Mouse (Mus musculus): ENCODE measurements around the gene Gm21319. TPM values are rescaled to one million over a fixed set of nuclear protein-coding genes. Genes with fewer than 3 reads are reported as not detected.
"Not testable (repeated sequence)": the region's sequence is repeated elsewhere in the genome, so short reads cannot be mapped to it uniquely, and the experiment has no call there.

The Gm21319 gene
- total RNA-seq (2021) = not detected
- long read RNA-seq, experiment 1 = 0 reads
- long read RNA-seq, experiment 2 = 0 reads

GRCm38 (mm10) chr12:87775655-87776054 is at the start of gene Gm21319:
Gm21319 (minus strand) TSS chr12:87775755.
- DNase-seq (ENCODE audit: low spot score in 2 of 2) = not testable (repeated sequence)

GRCm38 (mm10) chr12:87816277-87816676 is 40.7 kb upstream of the Gm21319 start, which contains the start of gene BB287469:
BB287469 (plus strand) TSS chr12:87816577.
- DNase-seq (ENCODE audit: low spot score in 2 of 2) = not testable (repeated sequence)

GRCm38 (mm10) chr12:87797971-87798370 is 22.4 kb upstream of the Gm21319 start:
- not testable (repeated sequence) for DNase-seq (ENCODE audit: low spot score in 2 of 2)

GRCm38 (mm10) chr12:87795212-87795611 is 19.7 kb upstream of the Gm21319 start, which contains the start of gene Gm21936:
Gm21936 (plus strand) TSS chr12:87795512.
- DNase-seq (ENCODE audit: low spot score in 2 of 2) = not testable (repeated sequence)

Other genes with a start within 250 kb of the Gm21319 start
- gene Oog1, start 173.1 kb downstream of the Gm21319 start, total RNA-seq (2021) = not detected
- gene Gm4027, start 156.9 kb downstream of the Gm21319 start, total RNA-seq (2021) = not detected
- gene Gm16381, start 131.1 kb downstream of the Gm21319 start, total RNA-seq (2021) = not detected
- gene Gm21936, start 19.8 kb upstream of the Gm21319 start, total RNA-seq (2021) = not detected
- not detected for gene BB287469, start 40.8 kb upstream of the Gm21319 start, total RNA-seq (2021)
- gene Gm2001, start 66.6 kb upstream of the Gm21319 start, total RNA-seq (2021) = not detected
- gene Gm2016, start 98.3 kb upstream of the Gm21319 start, total RNA-seq (2021) = not detected
- gene Gm2022, start 119.6 kb upstream of the Gm21319 start, total RNA-seq (2021) = not detected
- gene Gm2035, start 144.1 kb upstream of the Gm21319 start, total RNA-seq (2021) = not detected
- not detected for gene Gm2042, start 178.3 kb upstream of the Gm21319 start, total RNA-seq (2021)
- gene Gm2075, start 236.1 kb upstream of the Gm21319 start, total RNA-seq (2021) = not detected
- gene Gm6803, start 243.0 kb upstream of the Gm21319 start, total RNA-seq (2021) = not detected